Mouse (Mus musculus): Measurements from ENCODE around the gene Plcb4. TPM values are rescaled to one million over a fixed set of nuclear protein-coding genes. Genes with fewer than 3 reads are reported as not detected.
A peak's percentile ranks its signal among the peaks of the same experiment; 100 is the strongest.
"Not testable (repeated sequence)": the region's sequence is repeated elsewhere in the genome, so short reads cannot be mapped to it uniquely, and the experiment has no call there.

Gene Plcb4
- total RNA-seq, 2 experiments from 2014 or later, result 45.4 to 54.8 TPM

GRCm38 (mm10) chr2:135667496-135667895 lies 8.7 kb downstream of the Plcb4 start:
- DNase-seq (ENCODE audit: low spot score in 2 of 2), result peak in 1 of 2 experiments; percentile 13
- intact Hi-C loops (cut with DNase I), result no loop called here

- no peak for DNase-seq (ENCODE audit: low spot score in 2 of 2)
- intact Hi-C loops (cut with DNase I), result no loop called here
These were observed 13.8 kb downstream of the Plcb4 start for GRCm38 (mm10) chr2:135672459-135673104.

GRCm38 (mm10) chr2:135673649-135674048 lies 14.8 kb downstream of the Plcb4 start:
- intact Hi-C loops (cut with DNase I), result no loop called here
- DNase-seq (ENCODE audit: low spot score in 2 of 2), result no peak

- DNase-seq (ENCODE audit: low spot score in 2 of 2), result no peak
- intact Hi-C loops (cut with DNase I), result no loop called here
These were observed 16.5 kb downstream of the Plcb4 start for GRCm38 (mm10) chr2:135675284-135675683.

- DNase-seq (ENCODE audit: low spot score in 2 of 2), result no peak
- intact Hi-C loops (cut with DNase I), result no loop called here
These were observed 18.2 kb downstream of the Plcb4 start for GRCm38 (mm10) chr2:135676978-135677501.

- DNase-seq (ENCODE audit: low spot score in 2 of 2), result no peak
- intact Hi-C loops (cut with DNase I), result no loop called here
These were observed 18.8 kb downstream of the Plcb4 start for GRCm38 (mm10) chr2:135677601-135678000.

- no peak for DNase-seq (ENCODE audit: low spot score in 2 of 2)
- intact Hi-C loops (cut with DNase I), result no loop called here
These were observed 21.2 kb downstream of the Plcb4 start for GRCm38 (mm10) chr2:135680001-135680400.

GRCm38 (mm10) chr2:135680406-135681134 lies 21.8 kb downstream of the Plcb4 start:
- intact Hi-C loops (cut with DNase I), result no loop called here
- no peak for DNase-seq (ENCODE audit: low spot score in 2 of 2)

- intact Hi-C loops (cut with DNase I), result no loop called here
- DNase-seq (ENCODE audit: low spot score in 2 of 2), result peak; percentile 14 to 26
These were observed 25.1 kb downstream of the Plcb4 start for GRCm38 (mm10) chr2:135683684-135684440.

- no peak for DNase-seq (ENCODE audit: low spot score in 2 of 2)
- intact Hi-C loops (cut with DNase I), result no loop called here
These were observed 27.9 kb downstream of the Plcb4 start for GRCm38 (mm10) chr2:135686692-135687091.

- DNase-seq (ENCODE audit: low spot score in 2 of 2), result no peak
- intact Hi-C loops (cut with DNase I), result no loop called here
These were observed 28.8 kb downstream of the Plcb4 start for GRCm38 (mm10) chr2:135687585-135687984.

GRCm38 (mm10) chr2:135692568-135693488 lies 34.0 kb downstream of the Plcb4 start:
- DNase-seq (ENCODE audit: low spot score in 2 of 2), result peak in 1 of 2 experiments; percentile 33
- intact Hi-C loops (cut with DNase I), result no loop called here

- DNase-seq (ENCODE audit: low spot score in 2 of 2), result no peak
- intact Hi-C loops (cut with DNase I), result no loop called here
These were observed 42.0 kb downstream of the Plcb4 start for GRCm38 (mm10) chr2:135700686-135701413.

- no peak for DNase-seq (ENCODE audit: low spot score in 2 of 2)
- intact Hi-C loops (cut with DNase I), result no loop called here
These were observed 45.9 kb downstream of the Plcb4 start for GRCm38 (mm10) chr2:135704673-135705072.

GRCm38 (mm10) chr2:135707305-135707704 lies 48.5 kb downstream of the Plcb4 start:
- intact Hi-C loops (cut with DNase I), result no loop called here
- DNase-seq (ENCODE audit: low spot score in 2 of 2), result no peak

GRCm38 (mm10) chr2:135708386-135708785 lies 49.6 kb downstream of the Plcb4 start:
- intact Hi-C loops (cut with DNase I), result no loop called here
- peak in 1 of 2 experiments; percentile 16 for DNase-seq (ENCODE audit: low spot score in 2 of 2)

- intact Hi-C loops (cut with DNase I), result no loop called here
- no peak for DNase-seq (ENCODE audit: low spot score in 2 of 2)
These were observed 50.0 kb downstream of the Plcb4 start for GRCm38 (mm10) chr2:135708796-135709195.

- DNase-seq (ENCODE audit: low spot score in 2 of 2); intact Hi-C loops (cut with DNase I): not testable (repeated sequence)
These were observed 50.9 kb downstream of the Plcb4 start for GRCm38 (mm10) chr2:135709736-135710135.

Data from left cerebral cortex, postnatal 14 days (tissue).